Mouse (Mus musculus) C2C12 (cell line): ENCODE results near the gene Sema6c. TPM values are rescaled to one million over a fixed set of nuclear protein-coding genes. Genes with fewer than 3 reads are reported as not detected.

Source experiments
- H3K27me3 ChIP-seq: one replicate; pipeline ENCODE4 v1.6.1; 2011; ENCODE audit not compliant: control insufficient read depth, insufficient read depth, insufficient read length
- H3K36me3 ChIP-seq: one replicate; pipeline ENCODE4 v1.6.1; 2011; ENCODE audit not compliant: control insufficient read depth, insufficient read depth
- H3K4me3 ChIP-seq: one replicate; pipeline ENCODE4 v1.5.1; 2011; ENCODE audit warnings: mild to moderate bottlenecking, control low read depth; ENCODE audit not compliant: poor library complexity, insufficient read depth, severe bottlenecking
- H3K79me2 ChIP-seq: one replicate; pipeline ENCODE4 v1.6.1; 2011; ENCODE audit not compliant: control insufficient read depth, insufficient read depth
- H3K79me3 ChIP-seq: one replicate; pipeline ENCODE4 v1.6.1; 2011; ENCODE audit warnings: low read depth, control low read depth
- H3ac ChIP-seq: one replicate; pipeline ENCODE3; 2011; ENCODE audit warnings: low read depth; ENCODE audit not compliant: control insufficient read depth, insufficient read length
- CEBPB ChIP-seq: IDR thresholded peaks from one replicate; pipeline ENCODE4 v1.6.1; 2011; ENCODE audit warnings: low read depth, mild to moderate bottlenecking, control low read depth, moderate library complexity
- CTCF ChIP-seq: IDR thresholded peaks from one replicate; pipeline ENCODE4 v1.5.1; 2011; ENCODE audit not compliant: control insufficient read depth, insufficient read depth, insufficient read length
- FOSL1 ChIP-seq: IDR thresholded peaks from one replicate; pipeline ENCODE4 v1.8.0; 2011; ENCODE audit warnings: mild to moderate bottlenecking, low read length; ENCODE audit not compliant: poor library complexity, insufficient read depth, severe bottlenecking
- MAX ChIP-seq: IDR thresholded peaks from one replicate; pipeline ENCODE4 v1.6.1; 2011; ENCODE audit warnings: mild to moderate bottlenecking, control low read depth
- MYOD1 ChIP-seq: IDR thresholded peaks from one replicate; pipeline ENCODE4 v1.6.1; 2011; ENCODE audit warnings: low read depth; ENCODE audit not compliant: control insufficient read depth, insufficient read length
- MYOG ChIP-seq: IDR thresholded peaks from one replicate; pipeline ENCODE4 v1.6.1; 2011; ENCODE audit not compliant: control insufficient read depth, insufficient read length; ENCODE audit errors: extremely low read depth
- USF1 ChIP-seq: IDR thresholded peaks from one replicate; pipeline ENCODE4 v1.6.1; 2011; ENCODE audit warnings: low read depth, mild to moderate bottlenecking, control low read depth, moderate library complexity
- polyA plus RNA-seq: library from polyadenylated mRNA; unstranded; fragments of >200 nt; fragmentation: generic; extraction: Trizol; gene quantifications from one replicate; pipeline ENCODE4 v1.2.1, GENCODE M21; 2012; ENCODE audit warnings: missing spikeins

The Sema6c gene
- polyA plus RNA-seq, 1 experiment: 5.4 TPM

DNA sequence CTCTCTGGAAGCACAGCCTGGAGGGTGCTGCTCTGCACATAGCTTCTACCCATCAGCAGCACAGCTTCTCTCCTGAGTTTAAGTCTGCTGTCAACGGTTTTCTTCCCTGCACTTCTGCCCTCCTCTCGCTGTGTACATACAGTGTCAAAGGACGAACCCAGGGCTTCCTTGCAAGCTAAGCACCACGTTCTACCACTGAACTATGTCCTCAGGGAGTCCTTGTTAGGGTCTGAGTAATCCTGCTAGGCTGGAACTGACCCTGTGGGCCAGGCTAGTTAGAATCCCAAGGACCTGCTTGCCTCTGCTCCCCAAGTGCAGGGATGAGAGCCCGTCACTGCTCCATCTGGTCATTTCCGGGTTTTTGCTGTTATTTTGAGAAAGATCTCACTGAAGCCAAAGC lies 26.6 kb downstream of the Sema6c start:
- no peak for TF ChIP-seq CTCF
- Histone ChIP-seq H3K36me3 (peaks cover 77% of the 10 kb centered on the region), H3ac (no peak overlapping the region), H3K27me3 (no peaks in the 10 kb centered on the region), H3K79me3 (no peaks in the 10 kb centered on the region), H3K4me3 (no peak overlapping the region), H3K79me2 (no peaks in the 10 kb centered on the region)

DNA sequence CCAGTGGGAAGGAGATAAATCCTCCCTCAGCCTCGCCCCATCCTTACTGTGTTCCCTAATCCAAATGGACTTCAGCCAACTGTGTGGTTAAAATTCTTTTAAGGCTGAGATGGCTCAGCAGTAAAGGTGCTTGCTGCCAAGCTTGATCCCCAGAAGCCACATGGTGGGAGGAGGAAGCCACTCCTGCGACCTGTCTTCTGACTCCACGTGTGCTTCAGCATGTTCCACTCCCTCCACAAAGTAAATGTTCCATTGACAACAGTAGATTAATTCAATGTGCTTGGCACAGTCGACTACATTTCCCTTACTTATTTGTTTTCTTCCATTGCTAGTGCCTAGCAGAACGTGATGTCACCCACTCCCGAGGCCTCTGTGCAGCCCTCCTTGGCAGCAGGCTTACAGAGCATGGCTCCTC lies 34.5 kb downstream of the Sema6c start:
- H3ac ChIP-seq: no peak overlapping the region
- H3K4me3 ChIP-seq: no peak overlapping the region
- peaks cover 54% of the 10 kb centered on the region for H3K36me3 ChIP-seq
- no peaks in the 10 kb centered on the region for H3K79me2 ChIP-seq
- H3K27me3 ChIP-seq: no peaks in the 10 kb centered on the region
- no peaks in the 10 kb centered on the region for H3K79me3 ChIP-seq
- TF ChIP-seq CEBPB (no peak), MYOG (no peak), MAX (peak; percentile 92), CTCF (no peak), USF1 (no peak), FOSL1 (no peak), MYOD1 (no peak)

- no peak overlapping the region for H3ac ChIP-seq
- TF ChIP-seq CEBPB (no peak), MAX (no peak), USF1 (no peak), MYOD1 (no peak), FOSL1 (no peak), MYOG (no peak), CTCF (no peak)
- no peaks in the 10 kb centered on the region for H3K79me3 ChIP-seq
- no peak overlapping the region for H3K4me3 ChIP-seq
- H3K27me3 ChIP-seq: no peaks in the 10 kb centered on the region
- peaks cover 56% of the 10 kb centered on the region for H3K36me3 ChIP-seq
- H3K79me2 ChIP-seq: no peaks in the 10 kb centered on the region
Observed at GRCm38 (mm10) chr3:95195772-95196171, 35.5 kb downstream of the Sema6c start.

DNA sequence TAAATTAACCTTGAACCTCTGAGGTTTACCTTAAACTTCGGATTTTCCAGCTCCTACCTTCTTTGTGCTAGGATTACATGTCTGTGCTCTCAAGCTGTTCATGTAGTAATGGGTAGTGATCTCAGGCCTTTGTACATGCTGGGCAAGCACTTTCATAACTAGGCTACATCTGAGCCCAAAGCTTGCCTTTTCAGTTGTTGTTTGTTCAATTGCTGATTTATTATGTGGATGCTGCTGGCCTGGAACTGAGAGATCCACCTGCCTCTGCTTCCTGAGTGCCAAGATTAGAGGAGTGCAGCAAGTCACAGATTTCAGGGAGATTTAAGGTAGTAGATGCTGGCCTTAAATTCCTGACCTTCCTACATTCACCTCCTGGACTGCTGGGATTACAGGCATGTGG lies 38.8 kb downstream of the Sema6c start:
- Histone ChIP-seq H3K4me3 (no peak overlapping the region), H3ac (no peak overlapping the region), H3K79me3 (no peaks in the 10 kb centered on the region), H3K36me3 (peaks cover 76% of the 10 kb centered on the region), H3K27me3 (no peaks in the 10 kb centered on the region), H3K79me2 (no peaks in the 10 kb centered on the region)
- TF ChIP-seq FOSL1 (no peak), USF1 (no peak), MAX (no peak), MYOG (no peak), MYOD1 (no peak), CEBPB (no peak), CTCF (no peak)

GRCm38 (mm10) chr3:95200132-95200531 lies 39.9 kb downstream of the Sema6c start:
- no peaks in the 10 kb centered on the region for H3K79me2 ChIP-seq
- H3K36me3 ChIP-seq: peaks cover 86% of the 10 kb centered on the region
- no peak overlapping the region for H3ac ChIP-seq
- TF ChIP-seq FOSL1: no peak
- no peaks in the 10 kb centered on the region for H3K27me3 ChIP-seq
- H3K4me3 ChIP-seq: no peak overlapping the region
- no peaks in the 10 kb centered on the region for H3K79me3 ChIP-seq

- H3K79me2 ChIP-seq: no peaks in the 10 kb centered on the region
- peaks cover 87% of the 10 kb centered on the region for H3K36me3 ChIP-seq
- TF ChIP-seq MYOG (no peak), FOSL1 (no peak), CTCF (no peak), MYOD1 (no peak), USF1 (no peak), MAX (no peak), CEBPB (no peak)
- no peaks in the 10 kb centered on the region for H3K27me3 ChIP-seq
- H3K79me3 ChIP-seq: no peaks in the 10 kb centered on the region
- H3K4me3 ChIP-seq: no peak overlapping the region
- no peak overlapping the region for H3ac ChIP-seq
Observed at GRCm38 (mm10) chr3:95200562-95200961, 40.3 kb downstream of the Sema6c start.
